Mouse (Mus musculus): ENCODE measurements at regions not wholly inside any gene's neighbourhood (a gene's known extent, or its start where the extent isn't known, plus 50 kb on each side); places are given as distances from the start of the nearest gene placed in this dataset.

DNA sequence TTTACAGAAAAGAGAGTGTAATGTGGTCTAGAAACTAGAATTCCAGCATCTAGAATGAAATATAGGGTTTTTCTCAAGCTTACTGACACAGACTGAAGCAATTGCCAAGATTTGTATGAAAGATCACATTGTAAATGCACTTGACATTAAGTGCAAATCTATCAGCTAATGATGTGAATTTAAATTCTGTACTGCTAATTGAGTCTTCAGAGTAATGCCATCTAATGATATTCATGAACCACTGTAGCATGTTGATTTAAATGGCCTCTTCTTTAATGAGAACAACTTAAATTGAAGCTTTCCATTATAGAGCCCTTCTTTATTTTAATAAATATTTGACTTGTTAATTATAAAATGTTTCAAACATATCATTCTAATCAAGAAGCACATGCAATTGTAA is 2102.8 kb upstream of the Gm12353 start:
- Histone ChIP-seq H3K27ac (no peak overlapping the region), H3K9ac (no peak overlapping the region), H3K36me3 (replicated peaks; ENCODE audit: control insufficient read depth, insufficient read depth) (no peaks in the 10 kb centered on the region), H3K4me1 (replicated peaks; ENCODE audit: control insufficient read depth, insufficient read depth, low read length) (no peaks in the 10 kb centered on the region), H3K4me2 (replicated peaks) (no peak overlapping the region), H3K27me3 (ENCODE audit: control insufficient read depth, insufficient read depth, low read length) (no peaks in the 10 kb centered on the region), H3K4me3 (replicated peaks; ENCODE audit: low read length) (no peak overlapping the region), H3K9me3 (ENCODE audit: control insufficient read depth, low read length) (no peaks in the 10 kb centered on the region)
- DNase-seq (ENCODE audit: low spot score) (peak; percentile 26), ATAC-seq (ENCODE audit: low FRiP score) (peak; percentile 55; the same call in 1 of the 2 replicates)

DNA sequence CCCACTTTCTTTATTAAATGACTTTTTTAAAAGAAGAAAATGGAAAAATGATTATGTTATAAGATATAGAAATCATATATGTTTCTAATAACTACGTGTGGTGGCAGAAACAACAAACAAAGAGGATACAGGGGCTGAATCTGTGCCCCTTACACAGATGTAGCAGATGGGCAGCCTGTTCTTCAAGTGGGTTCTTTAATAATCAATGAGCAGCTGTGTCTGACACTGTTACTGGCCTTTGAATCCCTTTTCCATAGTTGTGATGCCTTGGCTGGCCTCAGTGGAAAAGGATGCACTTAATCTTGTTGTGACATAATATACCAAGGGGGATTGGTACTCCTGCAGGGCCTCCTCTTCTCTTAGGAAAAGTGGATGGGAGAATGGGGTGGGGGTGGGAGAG is 2101.0 kb upstream of the Gm12353 start:
- DNase-seq (ENCODE audit: low spot score) = no peak
- Histone ChIP-seq H3K4me2 (replicated peaks) (no peak overlapping the region), H3K9me3 (ENCODE audit: control insufficient read depth, low read length) (no peaks in the 10 kb centered on the region), H3K27me3 (ENCODE audit: control insufficient read depth, insufficient read depth, low read length) (no peaks in the 10 kb centered on the region), H3K4me3 (replicated peaks; ENCODE audit: low read length) (no peak overlapping the region), H3K27ac (no peak overlapping the region), H3K4me1 (replicated peaks; ENCODE audit: control insufficient read depth, insufficient read depth, low read length) (no peaks in the 10 kb centered on the region), H3K9ac (no peak overlapping the region), H3K36me3 (replicated peaks; ENCODE audit: control insufficient read depth, insufficient read depth) (no peaks in the 10 kb centered on the region)
- 36% methylated on average over 1 of the region's 1 CpGs for WGBS
- no peak for ATAC-seq (ENCODE audit: low FRiP score)
